Mouse (Mus musculus): ENCODE results near the gene Abcc12. TPM values are rescaled to one million over a fixed set of nuclear protein-coding genes. Genes with fewer than 3 reads are reported as not detected.

The Abcc12 gene
- polyA plus RNA-seq, 1 experiment from 2014 or later, result 0.21 TPM

DNA sequence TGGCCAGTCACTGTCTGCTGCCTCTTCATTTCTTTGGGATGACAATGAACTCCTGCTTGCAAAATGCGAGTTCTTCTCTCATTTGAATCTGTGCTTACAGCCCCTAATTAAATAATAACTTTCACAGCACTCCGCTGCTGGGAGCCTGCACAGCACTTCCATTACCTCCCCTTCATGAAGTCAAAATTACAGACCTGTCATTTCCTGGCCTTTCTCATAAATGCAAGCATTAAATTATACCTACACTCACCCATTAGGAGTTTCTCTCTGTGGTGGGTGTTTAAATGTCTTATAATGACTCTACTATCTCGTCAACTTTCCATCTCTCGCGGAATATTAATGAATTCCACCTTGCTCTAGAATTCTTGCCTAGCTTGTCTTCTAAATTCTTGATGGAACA lies 120.1 kb downstream of the Abcc12 start:
- no peak overlapping the region for H3K27ac ChIP-seq
- no peak for DNase-seq (ENCODE audit: low spot score)
- WGBS, result 67% methylated on average over 5 of the region's 5 CpGs

DNA sequence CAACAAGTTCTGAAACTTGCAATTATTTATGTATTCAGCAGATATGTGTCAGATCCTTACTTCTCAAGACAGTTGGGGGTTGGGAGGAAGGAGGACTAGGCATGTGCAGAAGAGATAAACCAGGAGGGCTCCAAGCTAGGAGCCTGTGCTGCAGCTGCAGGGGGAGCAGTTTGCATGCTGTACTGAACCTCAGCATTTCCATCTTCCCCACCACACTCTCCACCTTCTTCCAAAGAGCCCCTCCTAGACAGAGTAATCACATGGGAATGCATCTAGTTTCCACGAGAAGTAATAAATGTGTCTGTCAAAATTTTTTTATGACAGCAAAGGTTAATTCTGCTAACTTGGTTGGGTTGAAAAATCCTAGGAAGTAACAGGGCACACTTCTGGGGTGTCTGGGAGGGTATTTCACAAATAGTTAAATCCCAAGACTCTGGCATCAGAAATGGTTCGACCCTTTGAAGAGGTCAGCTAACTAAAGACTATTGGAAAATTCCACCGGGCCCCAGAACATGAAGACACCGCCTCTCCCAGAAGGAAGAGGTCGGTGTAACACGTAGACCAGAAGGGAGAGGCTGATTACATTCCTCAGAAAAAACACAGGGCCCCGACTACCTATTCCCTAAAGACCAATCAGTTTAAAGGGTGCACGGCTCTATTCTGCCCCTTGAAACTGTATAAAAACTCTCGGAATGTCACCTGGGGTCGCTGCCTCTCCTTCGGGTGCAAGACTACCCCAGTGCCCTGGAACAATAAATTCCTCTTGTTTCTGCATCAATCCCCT lies 126.6 kb downstream of the Abcc12 start:
- no peak overlapping the region for H3K9ac ChIP-seq
- no peak overlapping the region for H3K4me3 ChIP-seq (replicated peaks; ENCODE audit: low read length)
- H3K4me2 ChIP-seq (replicated peaks), result no peak overlapping the region
- 0 out of 2 replicates have a peak, but pooled peaks cover 4% of the 10 kb centered on the region for H3K4me1 ChIP-seq (replicated peaks; ENCODE audit: control insufficient read depth, insufficient read depth, low read length)
- H3K9me3 ChIP-seq (ENCODE audit: control insufficient read depth, low read length), result no peaks in the 10 kb centered on the region
- ATAC-seq (ENCODE audit: low FRiP score) (no peak), DNase-seq (ENCODE audit: low spot score) (no peak)
- H3K27ac ChIP-seq, result no peak overlapping the region
- H3K27me3 ChIP-seq (ENCODE audit: control insufficient read depth, insufficient read depth, low read length), result no peaks in the 10 kb centered on the region
- 85% methylated on average over 11 of the region's 11 CpGs for WGBS
- H3K36me3 ChIP-seq (replicated peaks; ENCODE audit: control insufficient read depth, insufficient read depth), result no peaks in the 10 kb centered on the region

More for the DNA sequence above, 120.1 kb downstream of the Abcc12 start:
- ATAC-seq (ENCODE audit: low FRiP score), result no peak
- no peaks in the 10 kb centered on the region for H3K27me3 ChIP-seq (ENCODE audit: control insufficient read depth, insufficient read depth, low read length)
- no peaks in the 10 kb centered on the region for H3K36me3 ChIP-seq (replicated peaks; ENCODE audit: control insufficient read depth, insufficient read depth)
- no peaks in the 10 kb centered on the region for H3K4me1 ChIP-seq (replicated peaks; ENCODE audit: control insufficient read depth, insufficient read depth, low read length)
- no peaks in the 10 kb centered on the region for H3K9me3 ChIP-seq (ENCODE audit: control insufficient read depth, low read length)
- no peak overlapping the region for H3K4me2 ChIP-seq (replicated peaks)
- H3K4me3 ChIP-seq (replicated peaks; ENCODE audit: low read length), result no peak overlapping the region
- no peak overlapping the region for H3K9ac ChIP-seq

DNA sequence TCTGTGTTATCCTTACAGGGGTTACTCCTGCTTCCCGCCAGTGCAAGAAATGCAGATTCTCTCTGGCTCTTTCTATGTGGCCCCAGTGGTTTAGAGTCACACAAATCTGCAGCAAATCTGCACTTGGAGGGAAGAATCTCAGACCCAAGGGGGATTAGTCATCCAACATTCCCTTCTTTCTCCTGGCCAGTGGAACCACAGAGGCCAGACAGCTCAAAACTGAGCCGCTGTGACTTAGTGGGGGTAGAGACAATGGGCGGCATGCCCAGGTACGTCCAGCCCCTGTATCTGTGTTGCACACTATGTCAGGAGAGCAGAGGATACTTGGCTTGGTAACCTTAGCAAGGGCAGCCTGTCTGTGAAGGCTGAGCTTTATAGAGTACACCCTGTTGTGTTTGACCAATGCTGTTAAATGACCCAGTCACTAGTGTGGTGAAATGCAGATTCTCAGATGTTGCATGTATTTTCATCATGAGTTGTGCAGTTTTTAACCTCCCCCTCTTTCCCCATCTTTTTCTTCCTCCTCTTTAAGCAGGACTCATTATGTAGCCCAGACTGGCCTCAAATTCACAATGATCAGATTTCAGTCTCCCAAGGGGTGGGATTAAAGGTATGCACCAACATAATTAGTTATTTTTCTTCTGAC lies 130.5 kb downstream of the Abcc12 start:
- ATAC-seq (ENCODE audit: low FRiP score) (no peak), DNase-seq (ENCODE audit: low spot score) (no peak)
- Histone ChIP-seq H3K4me3 (replicated peaks; ENCODE audit: low read length) (no peak overlapping the region), H3K9ac (no peak overlapping the region), H3K27ac (no peak overlapping the region), H3K4me1 (replicated peaks; ENCODE audit: control insufficient read depth, insufficient read depth, low read length) (0 out of 2 replicates have a peak, but pooled peaks cover 4% of the 10 kb centered on the region), H3K9me3 (ENCODE audit: control insufficient read depth, low read length) (no peaks in the 10 kb centered on the region), H3K27me3 (ENCODE audit: control insufficient read depth, insufficient read depth, low read length) (no peaks in the 10 kb centered on the region), H3K4me2 (replicated peaks) (no peak overlapping the region), H3K36me3 (replicated peaks; ENCODE audit: control insufficient read depth, insufficient read depth) (no peaks in the 10 kb centered on the region)
- WGBS, result 86% methylated on average over 4 of the region's 4 CpGs

DNA sequence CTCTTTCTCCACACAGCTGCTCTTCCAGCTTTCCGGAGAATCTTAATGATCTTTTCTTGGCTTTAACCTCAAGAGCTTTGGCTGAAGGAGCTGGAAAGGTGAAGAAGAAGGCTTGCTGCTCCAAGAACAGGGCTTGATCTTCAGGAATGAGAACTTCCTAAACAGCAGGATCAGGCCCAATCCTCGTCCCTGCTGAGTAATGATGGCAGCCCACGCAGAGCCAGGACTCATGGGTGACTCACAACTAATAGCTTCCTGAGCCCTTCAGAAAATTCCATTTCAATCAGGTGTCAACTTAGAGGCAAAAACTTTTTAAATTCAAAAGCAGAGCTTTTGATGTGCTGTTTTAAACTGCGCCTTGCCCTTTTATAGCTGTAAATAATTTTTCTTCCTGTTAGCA lies 135.0 kb downstream of the Abcc12 start:
- no peaks in the 10 kb centered on the region for H3K4me1 ChIP-seq (replicated peaks; ENCODE audit: control insufficient read depth, insufficient read depth, low read length)
- WGBS, result 88% methylated on average over 4 of the region's 4 CpGs
- no peak overlapping the region for H3K9ac ChIP-seq
- no peaks in the 10 kb centered on the region for H3K9me3 ChIP-seq (ENCODE audit: control insufficient read depth, low read length)
- no peak overlapping the region for H3K4me3 ChIP-seq (replicated peaks; ENCODE audit: low read length)
- no peak overlapping the region for H3K27ac ChIP-seq
- H3K36me3 ChIP-seq (replicated peaks; ENCODE audit: control insufficient read depth, insufficient read depth), result no peaks in the 10 kb centered on the region
- H3K27me3 ChIP-seq (ENCODE audit: control insufficient read depth, insufficient read depth, low read length), result no peaks in the 10 kb centered on the region
- ATAC-seq (ENCODE audit: low FRiP score) (no peak), DNase-seq (ENCODE audit: low spot score) (no peak)
- H3K4me2 ChIP-seq (replicated peaks), result no peak overlapping the region

DNA sequence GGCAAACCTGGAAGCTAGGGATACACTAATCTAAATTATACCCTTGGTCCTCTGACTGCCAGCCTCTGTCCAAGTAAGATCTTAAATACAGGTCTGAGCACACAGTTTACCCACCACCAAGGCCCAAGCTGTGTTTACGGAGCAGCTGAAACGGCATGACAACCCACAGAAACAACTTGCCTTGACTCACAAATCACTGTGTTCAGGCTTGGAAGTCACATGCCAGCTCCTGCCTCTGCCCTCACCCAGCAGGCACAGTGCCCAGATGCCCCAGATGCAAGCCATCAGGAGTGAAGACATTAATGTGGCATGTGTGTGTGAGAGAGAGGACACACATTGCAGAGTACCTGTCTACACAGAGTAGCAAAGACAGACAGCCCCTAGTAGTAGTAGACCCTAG lies 136.7 kb downstream of the Abcc12 start:
- DNase-seq (ENCODE audit: low spot score) (no peak), ATAC-seq (ENCODE audit: low FRiP score) (no peak)
- H3K36me3 ChIP-seq (replicated peaks; ENCODE audit: control insufficient read depth, insufficient read depth), result no peaks in the 10 kb centered on the region
- H3K4me1 ChIP-seq (replicated peaks; ENCODE audit: control insufficient read depth, insufficient read depth, low read length), result peaks cover 8% of the 10 kb centered on the region
- 76% methylated on average over 2 of the region's 2 CpGs for WGBS
- no peak overlapping the region for H3K4me2 ChIP-seq (replicated peaks)
- H3K4me3 ChIP-seq (replicated peaks; ENCODE audit: low read length), result no peak overlapping the region
- no peaks in the 10 kb centered on the region for H3K27me3 ChIP-seq (ENCODE audit: control insufficient read depth, insufficient read depth, low read length)
- no peak overlapping the region for H3K27ac ChIP-seq
- H3K9ac ChIP-seq, result no peak overlapping the region
- no peaks in the 10 kb centered on the region for H3K9me3 ChIP-seq (ENCODE audit: control insufficient read depth, low read length)

DNA sequence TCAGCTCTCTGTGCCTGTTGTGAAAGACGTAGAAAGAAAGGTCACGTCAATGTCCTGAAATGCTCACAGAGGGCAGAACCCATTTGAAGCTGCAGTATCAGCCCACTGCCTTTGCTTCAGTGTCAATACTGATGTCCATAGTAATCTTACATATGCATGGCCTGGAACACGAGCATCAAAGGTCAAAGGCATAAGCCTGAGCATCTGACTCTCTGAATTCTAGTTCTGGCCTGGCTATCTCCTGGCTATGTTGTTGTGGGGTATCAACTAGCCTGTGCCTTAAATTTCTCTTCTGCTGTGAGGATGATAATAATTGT lies 141.5 kb downstream of the Abcc12 start:
- Histone ChIP-seq H3K4me1 (replicated peaks; ENCODE audit: control insufficient read depth, insufficient read depth, low read length) (peaks cover 31% of the 10 kb centered on the region), H3K9ac (no peak overlapping the region), H3K27me3 (ENCODE audit: control insufficient read depth, insufficient read depth, low read length) (no peaks in the 10 kb centered on the region), H3K36me3 (replicated peaks; ENCODE audit: control insufficient read depth, insufficient read depth) (no peaks in the 10 kb centered on the region), H3K9me3 (ENCODE audit: control insufficient read depth, low read length) (no peaks in the 10 kb centered on the region), H3K4me3 (replicated peaks; ENCODE audit: low read length) (no peak overlapping the region), H3K4me2 (replicated peaks) (no peak overlapping the region), H3K27ac (peak overlapping the region; percentile 90)
- DNase-seq (ENCODE audit: low spot score) (no peak), ATAC-seq (ENCODE audit: low FRiP score) (no peak)
- 8% methylated on average over 3 of the region's 3 CpGs for WGBS

DNA sequence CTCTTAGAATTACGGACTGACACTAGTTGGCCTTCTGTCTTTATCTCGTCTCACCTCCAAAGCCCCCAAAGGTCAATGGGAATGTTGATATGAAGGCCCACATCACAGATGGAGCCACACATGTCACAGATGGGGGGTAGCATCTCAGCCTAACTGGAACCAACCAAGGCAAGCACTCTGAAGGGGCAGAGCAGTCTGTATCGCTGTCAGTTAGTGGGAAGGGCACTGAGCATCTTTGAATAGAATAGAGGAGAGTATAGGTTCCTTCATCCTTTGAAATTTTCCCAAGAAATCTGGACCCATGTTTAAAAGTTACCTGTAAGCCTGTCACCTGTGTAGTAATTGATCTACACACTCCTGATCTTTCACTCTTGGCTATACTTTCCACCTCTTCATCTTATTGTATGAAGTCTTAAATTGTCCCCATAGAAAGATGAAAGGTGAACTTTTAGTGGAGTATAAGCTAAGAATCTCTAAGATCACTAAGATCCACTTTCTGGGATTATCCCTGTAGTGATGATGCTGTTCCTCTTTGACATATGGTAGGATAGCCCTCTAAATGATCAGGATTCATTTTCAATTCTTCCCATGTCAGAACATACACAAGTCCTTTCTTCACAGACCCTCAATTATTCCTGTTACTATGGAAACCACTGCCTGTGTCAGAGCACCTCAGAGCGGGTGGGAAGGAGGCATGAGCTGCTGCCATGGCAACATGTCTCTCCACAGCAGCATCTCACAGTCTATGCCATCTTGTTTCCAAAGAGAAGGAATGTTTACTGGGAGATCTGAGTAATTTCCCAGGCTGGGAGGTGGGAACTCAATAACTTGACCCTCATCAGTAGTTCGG lies 142.1 kb downstream of the Abcc12 start:
- H3K4me1 ChIP-seq (replicated peaks; ENCODE audit: control insufficient read depth, insufficient read depth, low read length), result peaks cover 31% of the 10 kb centered on the region
- no peaks in the 10 kb centered on the region for H3K9me3 ChIP-seq (ENCODE audit: control insufficient read depth, low read length)
- DNase-seq (ENCODE audit: low spot score) (peak; percentile 84), ATAC-seq (ENCODE audit: low FRiP score) (peak; percentile 98)
- H3K4me2 ChIP-seq (replicated peaks), result no peak overlapping the region
- WGBS, result 32% methylated on average over 5 of the region's 5 CpGs
- H3K36me3 ChIP-seq (replicated peaks; ENCODE audit: control insufficient read depth, insufficient read depth), result no peaks in the 10 kb centered on the region
- no peaks in the 10 kb centered on the region for H3K27me3 ChIP-seq (ENCODE audit: control insufficient read depth, insufficient read depth, low read length)
- H3K4me3 ChIP-seq (replicated peaks; ENCODE audit: low read length), result no peak overlapping the region
- H3K9ac ChIP-seq, result no peak overlapping the region
- peak overlapping the region; percentile 90 for H3K27ac ChIP-seq

DNA sequence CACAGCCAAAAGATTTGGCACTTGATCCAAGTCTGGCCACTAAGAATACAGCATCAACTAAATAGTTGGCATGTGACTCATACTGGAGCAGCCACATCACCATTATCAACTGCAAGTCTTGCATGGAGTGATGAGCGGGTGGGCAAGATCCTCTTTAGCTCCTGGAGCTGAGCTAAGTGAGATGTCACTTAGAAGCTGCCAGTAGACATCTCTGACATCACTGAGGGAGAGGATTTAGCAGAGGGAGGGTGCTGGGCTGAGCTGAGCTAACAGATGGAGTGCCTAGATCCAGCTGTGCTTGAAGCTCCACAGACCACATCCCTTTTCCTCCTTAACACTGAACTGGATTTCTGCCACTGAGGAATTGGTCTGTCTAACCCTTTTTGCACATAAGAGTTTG lies 143.1 kb downstream of the Abcc12 start:
- Histone ChIP-seq H3K4me2 (replicated peaks) (no peak overlapping the region), H3K4me1 (replicated peaks; ENCODE audit: control insufficient read depth, insufficient read depth, low read length) (peaks cover 31% of the 10 kb centered on the region), H3K27ac (peak overlapping the region; percentile 90), H3K9me3 (ENCODE audit: control insufficient read depth, low read length) (no peaks in the 10 kb centered on the region), H3K9ac (no peak overlapping the region), H3K36me3 (replicated peaks; ENCODE audit: control insufficient read depth, insufficient read depth) (no peaks in the 10 kb centered on the region), H3K27me3 (ENCODE audit: control insufficient read depth, insufficient read depth, low read length) (no peaks in the 10 kb centered on the region), H3K4me3 (replicated peaks; ENCODE audit: low read length) (no peak overlapping the region)
- ATAC-seq (ENCODE audit: low FRiP score) (no peak), DNase-seq (ENCODE audit: low spot score) (no peak)
- WGBS, result 68% methylated on average over 1 of the region's 1 CpGs
